Mouse (Mus musculus) liver, postnatal 0 days (tissue): ENCODE data around the gene Epb41.

Experiments used
- CTCF ChIP-seq: sonication (generic); IDR thresholded peaks from 2 replicates; pipeline ENCODE4 v1.5.1; 2016; ENCODE audit warnings: antibody characterized with exemption, low read depth
- EP300 ChIP-seq: IDR thresholded peaks from 2 replicates; pipeline ENCODE4 v1.6.1; 2016; ENCODE audit warnings: antibody characterized with exemption, low read depth, mild to moderate bottlenecking

DNA sequence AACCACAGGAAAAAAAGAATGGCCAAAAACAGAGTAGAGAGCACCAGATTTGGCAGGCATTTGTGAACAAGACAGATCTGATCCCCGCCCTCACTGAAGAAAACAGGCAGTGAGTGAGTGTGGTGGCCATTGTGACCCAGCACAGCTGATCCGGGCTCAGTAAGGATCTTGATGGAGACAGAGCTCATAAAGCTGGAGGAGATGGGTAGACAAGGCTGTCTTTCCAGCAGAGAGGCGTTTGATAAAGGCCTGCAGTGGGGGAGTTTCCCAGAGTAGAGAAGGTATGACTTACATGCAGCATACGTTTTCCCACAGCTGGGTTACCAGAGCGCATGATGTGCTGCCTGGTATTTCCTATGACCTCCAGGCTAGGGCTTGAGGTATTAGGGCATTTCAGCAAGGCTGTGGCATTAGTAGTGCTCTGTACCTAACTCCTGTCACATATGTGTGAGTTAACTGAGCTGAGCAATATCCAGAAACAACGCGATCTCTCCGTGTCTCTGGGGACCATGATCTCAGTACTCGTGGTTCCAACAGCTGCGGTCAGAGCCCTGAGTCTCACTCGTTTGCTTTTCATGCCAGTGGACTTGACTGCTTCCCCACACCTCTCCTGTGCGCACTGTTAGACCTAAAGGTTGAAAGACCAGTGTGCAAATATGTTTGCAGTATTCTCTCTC, 176.5 kb downstream of the Epb41 start:
- no peak for TF ChIP-seq CTCF
- no peak for TF ChIP-seq EP300
